Mouse (Mus musculus) spleen, embryonic (tissue): ENCODE results near the gene Acsm5.

ENCODE experiments used
- CTCF ChIA-PET: fragments of 350-600 bp; sonication (Branson Sonifier 250); formaldehyde crosslinking; loops from one replicate; lab custom pipeline; 2022; lab: Charles Lee

Acsm5 gene

GRCm38 (mm10) chr7:119519163-119519562 is at the start of gene Acsm5:
Gene Acsm5 (plus strand): TSS chr7:119519463.
- CTCF ChIA-PET = no interaction called here

- CTCF ChIA-PET = no interaction called here
These were observed 42.5 kb upstream of the Acsm5 start for GRCm38 (mm10) chr7:119476500-119477389.

- CTCF ChIA-PET = no interaction called here
These were observed 40.0 kb upstream of the Acsm5 start, which contains the start of gene Umod for GRCm38 (mm10) chr7:119479256-119479655. Gene Umod (minus strand): TSS chr7:119479282.

GRCm38 (mm10) chr7:119484154-119484553 is 35.1 kb upstream of the Acsm5 start:
- CTCF ChIA-PET = no interaction called here

- CTCF ChIA-PET = no interaction called here
These were observed 32.6 kb upstream of the Acsm5 start for GRCm38 (mm10) chr7:119486683-119487082.

- CTCF ChIA-PET = no interaction called here
These were observed 29.1 kb upstream of the Acsm5 start for GRCm38 (mm10) chr7:119490041-119490780.

GRCm38 (mm10) chr7:119511143-119511542 is 8.1 kb upstream of the Acsm5 start:
- CTCF ChIA-PET = no interaction called here

- CTCF ChIA-PET = no interaction called here
These were observed 6.2 kb upstream of the Acsm5 start for GRCm38 (mm10) chr7:119513056-119513455.

- CTCF ChIA-PET = no interaction called here
These were observed 3.6 kb upstream of the Acsm5 start for GRCm38 (mm10) chr7:119515492-119516271.

GRCm38 (mm10) chr7:119516272-119516558 is 3.0 kb upstream of the Acsm5 start:
- CTCF ChIA-PET = no interaction called here

- CTCF ChIA-PET = no interaction called here
These were observed 391 bp downstream of the Acsm5 start for GRCm38 (mm10) chr7:119519654-119520053.

- CTCF ChIA-PET = no interaction called here
These were observed 2.6 kb downstream of the Acsm5 start for GRCm38 (mm10) chr7:119521816-119522215.

- CTCF ChIA-PET = no interaction called here
These were observed 3.1 kb downstream of the Acsm5 start for GRCm38 (mm10) chr7:119522385-119522784.

- CTCF ChIA-PET = no interaction called here
These were observed 4.1 kb downstream of the Acsm5 start, which contains the start of gene Pdilt for GRCm38 (mm10) chr7:119523389-119523788. Gene Pdilt (minus strand): TSS chr7:119523489.

GRCm38 (mm10) chr7:119525881-119526281 is 6.6 kb downstream of the Acsm5 start:
- CTCF ChIA-PET = no interaction called here

- CTCF ChIA-PET = no interaction called here
These were observed 7.2 kb downstream of the Acsm5 start for GRCm38 (mm10) chr7:119526486-119526885.

GRCm38 (mm10) chr7:119527135-119527534 is 7.9 kb downstream of the Acsm5 start:
- CTCF ChIA-PET = no interaction called here

- CTCF ChIA-PET = no interaction called here
These were observed 8.3 kb downstream of the Acsm5 start for GRCm38 (mm10) chr7:119527548-119527947.

- CTCF ChIA-PET = no interaction called here
These were observed 9.4 kb downstream of the Acsm5 start for GRCm38 (mm10) chr7:119528617-119529016.

- CTCF ChIA-PET = no interaction called here
These were observed 13.7 kb downstream of the Acsm5 start for GRCm38 (mm10) chr7:119532924-119533323.

GRCm38 (mm10) chr7:119534389-119534788 is 15.1 kb downstream of the Acsm5 start:
- CTCF ChIA-PET = no interaction called here

GRCm38 (mm10) chr7:119542445-119542844 is 23.2 kb downstream of the Acsm5 start:
- CTCF ChIA-PET = no interaction called here
